Mouse (Mus musculus) intestine, embryonic 14.5 days (tissue): ENCODE results near the gene Man1a2. TPM values are rescaled to one million over a fixed set of nuclear protein-coding genes. Genes with fewer than 3 reads are reported as not detected.

ENCODE experiments used
- ATAC-seq: fragments of 200-750 bp; cut with Nextera tagmentation; replicated peaks from 2 replicates; pipeline ENCODE4 v1.8.0; 2017; ENCODE audit warnings: low read depth, moderate number of reproducible peaks, moderate TSS enrichment, moderate library complexity; ENCODE audit not compliant: low FRiP score, low TSS enrichment
- DNase-seq: peaks from one replicate; pipeline ENCODE4 v3.0.0-alpha.2; 2018; ENCODE audit warnings: low spot score
- H3K27ac ChIP-seq: fragments of 300-500 bp; sonication (generic); 2 replicates; pipeline ENCODE4 v1.5.1; 2014; ENCODE audit warnings: low read depth, mild to moderate bottlenecking, control low read depth
- H3K27me3 ChIP-seq: fragments of 300-500 bp; sonication (generic); replicated peaks from 2 replicates; pipeline ENCODE4 v1.6.1; 2014; ENCODE audit warnings: low read length, control low read depth; ENCODE audit not compliant: control insufficient read depth, insufficient read depth
- H3K36me3 ChIP-seq: fragments of 300-500 bp; sonication (generic); 2 replicates; pipeline ENCODE4 v1.6.1; 2014; ENCODE audit warnings: low read length, control low read depth; ENCODE audit not compliant: control insufficient read depth, insufficient read depth
- H3K4me1 ChIP-seq: fragments of 300-500 bp; sonication (generic); replicated peaks from 2 replicates; pipeline ENCODE4 v1.6.1; 2014; ENCODE audit warnings: low read length, control low read depth, mixed read lengths; ENCODE audit not compliant: control insufficient read depth, insufficient read depth
- H3K4me2 ChIP-seq: fragments of 300-500 bp; sonication (generic); 2 replicates; pipeline ENCODE4 v1.6.1; 2014; ENCODE audit warnings: low read length
- H3K4me3 ChIP-seq: fragments of 300-500 bp; sonication (generic); 2 replicates; pipeline ENCODE4 v1.5.1; 2014; ENCODE audit warnings: low read depth, low read length, control low read depth, mixed read lengths
- H3K9ac ChIP-seq: fragments of 300-500 bp; sonication (generic); 2 replicates; pipeline ENCODE4 v1.6.1; 2014; ENCODE audit warnings: mild to moderate bottlenecking, low read length
- H3K9me3 ChIP-seq: fragments of 300-500 bp; sonication (generic); 2 replicates; pipeline ENCODE4 v1.6.1; 2016; ENCODE audit warnings: low read length, control low read depth; ENCODE audit not compliant: control insufficient read depth
- WGBS: fragments of 180-500 bp; shearing (Covaris S2); extraction: QIAGEN DNeasy Blood & Tissue Kit; methylation state at CpG from one replicate; pipeline ENCODE4 v1.1.7; 2014; 5-methylcytosine and 5-hydroxymethylcytosine counted together
- polyA plus RNA-seq: library from polyadenylated mRNA; unstranded; fragments of >200 nt; fragmentation: Nextera tagmentation; extraction: Ambion mirVana; gene quantifications from 2 replicates; pipeline ENCODE4 v1.2.1, GENCODE M21; 2014

The Man1a2 gene
- polyA plus RNA-seq, 1 experiment from 2014 or later: 97.2 TPM

DNA sequence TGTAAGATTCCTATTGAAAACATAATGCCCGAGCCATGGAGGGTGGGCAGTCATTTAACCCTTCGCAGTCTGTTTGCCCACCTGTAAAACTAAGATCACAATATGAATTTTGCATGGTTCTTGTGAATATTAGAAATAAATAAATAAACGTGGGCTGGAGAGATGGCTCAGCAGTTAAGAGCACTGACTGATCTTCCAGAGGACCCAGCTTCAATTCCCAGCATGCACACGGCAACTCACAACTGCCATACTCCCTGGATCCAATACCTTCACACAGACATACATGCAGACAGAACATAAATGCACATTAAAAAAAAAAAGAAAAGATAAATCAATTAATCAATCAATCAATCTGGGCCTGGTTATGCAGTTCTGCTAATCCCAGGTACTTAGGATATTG, 30.1 kb upstream of the Man1a2 start:
- no peaks in the 10 kb centered on the region for H3K9me3 ChIP-seq
- H3K4me2 ChIP-seq: no peak overlapping the region
- no peak overlapping the region for H3K4me3 ChIP-seq
- H3K9ac ChIP-seq: no peak overlapping the region
- H3K27me3 ChIP-seq: no peaks in the 10 kb centered on the region
- H3K36me3 ChIP-seq: no peaks in the 10 kb centered on the region
- H3K27ac ChIP-seq: no peak overlapping the region
- DNase-seq: no peak
- H3K4me1 ChIP-seq: peaks cover 2% of the 10 kb centered on the region; the same call in 1 of the 2 replicates
- no peak for ATAC-seq
- 68% methylated on average over 4 of the region's 4 CpGs for WGBS

DNA sequence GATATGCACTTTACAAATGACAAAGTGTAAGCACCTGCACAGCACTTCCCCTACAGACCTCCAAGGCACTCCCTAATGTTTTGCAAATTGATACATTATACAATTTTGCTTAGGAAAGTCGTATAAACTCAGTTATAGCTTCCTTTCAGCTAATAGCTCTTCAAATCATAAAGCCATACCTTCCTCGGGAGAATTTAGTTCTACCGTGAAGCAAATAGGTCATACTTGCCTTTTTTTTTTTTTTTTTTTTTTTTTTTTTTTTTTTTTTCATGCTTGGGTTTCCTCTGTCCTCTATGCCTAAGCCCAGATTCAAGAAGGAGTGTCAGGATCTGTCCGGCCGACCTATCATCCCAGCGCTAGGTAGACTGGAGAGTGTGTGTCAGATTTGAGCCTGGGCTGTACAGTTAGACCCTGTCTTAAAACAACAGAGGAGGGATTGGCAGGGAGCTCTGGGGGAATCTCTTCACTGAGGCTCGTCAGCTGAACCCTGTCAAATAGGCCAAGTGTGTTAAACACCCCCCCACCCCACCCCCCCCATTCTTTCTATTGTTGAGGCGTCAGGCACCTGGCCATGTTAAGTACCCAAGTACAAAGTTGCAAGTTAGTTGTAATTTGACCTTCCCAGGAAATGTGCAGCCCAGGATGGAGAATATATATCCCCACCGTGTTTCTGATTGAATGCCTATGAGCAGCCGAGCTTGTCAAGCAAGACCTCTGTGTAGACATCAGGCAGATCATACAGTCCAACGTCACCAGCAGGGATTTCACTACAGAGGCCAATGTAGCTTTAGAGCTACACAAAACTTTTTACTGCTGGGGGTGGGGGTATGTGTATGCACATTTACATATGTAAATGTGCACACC, 28.1 kb upstream of the Man1a2 start:
- no peak overlapping the region for H3K4me3 ChIP-seq
- H3K36me3 ChIP-seq: no peaks in the 10 kb centered on the region
- no peak overlapping the region for H3K4me2 ChIP-seq
- no peak overlapping the region for H3K27ac ChIP-seq
- no peak overlapping the region for H3K9ac ChIP-seq
- no peaks in the 10 kb centered on the region for H3K27me3 ChIP-seq
- H3K9me3 ChIP-seq: no peaks in the 10 kb centered on the region
- WGBS: 68% methylated on average over 11 of the region's 11 CpGs
- peaks cover 2% of the 10 kb centered on the region; the same call in 1 of the 2 replicates for H3K4me1 ChIP-seq
- DNase-seq (no peak), ATAC-seq (no peak)

DNA sequence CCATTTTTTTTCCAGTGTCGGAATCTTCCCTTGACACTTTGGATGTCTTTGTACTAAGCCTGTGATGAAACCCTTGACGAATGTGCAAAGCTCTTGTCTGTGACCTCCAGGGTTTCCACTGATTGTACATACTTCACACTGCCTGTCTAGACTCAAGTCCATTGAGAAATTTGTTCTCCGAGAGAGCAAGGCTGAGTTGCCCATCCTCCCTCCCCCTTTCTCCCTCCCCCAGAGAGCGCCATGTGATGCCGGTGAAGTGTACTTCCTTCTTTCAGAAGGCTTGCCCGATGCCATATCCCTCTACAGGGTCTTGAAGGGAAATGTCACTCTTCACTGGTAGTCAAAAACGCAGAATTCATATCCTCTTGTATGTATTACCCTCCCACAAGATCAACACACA, 26.8 kb upstream of the Man1a2 start:
- 70% methylated on average over 7 of the region's 7 CpGs for WGBS

DNA sequence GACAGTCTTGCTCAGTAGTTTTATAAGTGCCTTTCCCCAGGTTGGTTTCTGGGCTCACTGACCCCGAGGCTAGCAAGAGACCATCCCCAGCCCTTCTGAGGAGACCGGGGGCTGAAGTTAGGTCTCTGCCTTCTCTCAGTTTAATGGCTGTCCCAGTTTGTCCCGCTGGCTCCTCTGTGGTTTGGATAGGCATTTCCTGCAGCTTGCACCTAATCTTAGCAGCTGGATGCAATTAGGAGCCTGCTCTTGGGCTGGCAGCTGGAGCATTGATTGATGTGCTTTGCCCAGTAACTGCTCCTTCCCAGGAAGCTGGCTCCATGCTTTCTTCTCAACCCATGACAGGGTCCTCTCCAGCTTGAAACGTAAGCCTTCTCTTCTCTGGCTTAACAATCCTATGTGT, 26.2 kb upstream of the Man1a2 start:
- no peaks in the 10 kb centered on the region for H3K9me3 ChIP-seq
- no peak overlapping the region for H3K27ac ChIP-seq
- WGBS: 23% methylated on average over 4 of the region's 4 CpGs
- ATAC-seq: no peak
- H3K27me3 ChIP-seq: no peaks in the 10 kb centered on the region
- H3K9ac ChIP-seq: no peak overlapping the region
- H3K4me3 ChIP-seq: no peak overlapping the region
- peak; percentile 45 for DNase-seq
- no peak overlapping the region for H3K4me2 ChIP-seq
- no peaks in the 10 kb centered on the region for H3K36me3 ChIP-seq
- H3K4me1 ChIP-seq: peaks cover 7% of the 10 kb centered on the region; the same call in 1 of the 2 replicates

More for the DNA sequence above, 26.8 kb upstream of the Man1a2 start:
- ATAC-seq (no peak), DNase-seq (peak; percentile 29)
- Histone ChIP-seq H3K27ac (no peak overlapping the region), H3K9ac (no peak overlapping the region), H3K4me2 (no peak overlapping the region), H3K4me1 (peaks cover 4% of the 10 kb centered on the region; the same call in 1 of the 2 replicates), H3K9me3 (no peaks in the 10 kb centered on the region), H3K27me3 (no peaks in the 10 kb centered on the region), H3K36me3 (no peaks in the 10 kb centered on the region), H3K4me3 (no peak overlapping the region)

DNA sequence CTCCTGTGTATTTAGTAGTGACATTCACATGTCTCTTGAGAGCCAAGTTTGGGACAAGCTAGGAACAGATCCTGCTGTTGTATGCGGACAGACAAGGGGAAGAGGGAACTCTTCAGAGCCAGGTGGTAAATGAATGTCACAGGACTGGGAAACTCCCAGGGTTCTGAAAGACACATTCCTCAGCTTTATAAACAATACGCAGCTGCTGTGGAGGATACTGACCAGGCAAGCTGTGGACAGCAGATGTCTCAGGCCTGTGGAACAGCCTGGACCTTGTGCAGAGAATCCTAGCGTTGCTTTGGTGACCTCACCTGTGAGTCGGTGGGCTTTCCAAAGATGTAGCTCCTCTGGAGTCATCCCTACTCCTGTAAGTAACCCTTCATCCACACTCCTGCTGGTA, 21.8 kb upstream of the Man1a2 start:
- ATAC-seq (0 out of 2 replicates have a peak, but pooled peaks have one; percentile 34), DNase-seq (no peak)
- 39% methylated on average over 4 of the region's 4 CpGs for WGBS
- H3K36me3 ChIP-seq: no peaks in the 10 kb centered on the region
- no peak overlapping the region for H3K9ac ChIP-seq
- no peak overlapping the region for H3K4me3 ChIP-seq
- H3K27ac ChIP-seq: no peak overlapping the region
- H3K4me2 ChIP-seq: no peak overlapping the region
- H3K4me1 ChIP-seq: peaks cover 20% of the 10 kb centered on the region
- H3K27me3 ChIP-seq: no peaks in the 10 kb centered on the region
- H3K9me3 ChIP-seq: no peaks in the 10 kb centered on the region

DNA sequence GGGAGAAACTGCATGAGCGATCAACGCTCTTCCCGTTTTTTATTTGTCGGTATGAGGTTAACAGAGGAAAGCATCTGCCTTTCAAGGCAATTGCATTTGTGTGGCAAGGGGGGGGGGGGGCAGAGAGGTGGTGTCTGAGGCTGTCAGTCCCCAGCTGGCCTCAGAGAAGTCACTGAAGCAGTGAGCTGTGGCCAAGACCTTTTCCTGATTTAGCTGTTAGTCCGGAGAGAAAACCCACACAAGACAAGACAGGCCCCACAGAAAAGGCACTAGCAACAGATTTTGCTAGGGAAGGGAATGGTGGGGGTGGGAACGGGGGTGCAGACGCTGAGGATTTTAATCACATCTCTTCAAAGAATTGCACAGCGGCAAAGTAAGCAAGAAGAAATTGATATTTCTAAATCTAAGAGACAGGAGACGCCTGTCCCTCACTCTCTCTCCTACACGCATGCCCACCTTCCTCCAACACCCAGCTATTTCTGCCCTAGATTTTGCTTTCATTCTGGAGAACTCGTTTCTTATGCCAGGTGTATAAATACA, 19.9 kb upstream of the Man1a2 start:
- H3K27ac ChIP-seq: no peak overlapping the region
- H3K36me3 ChIP-seq: no peaks in the 10 kb centered on the region
- H3K4me2 ChIP-seq: no peak overlapping the region
- 70% methylated on average over 11 of the region's 11 CpGs for WGBS
- peaks cover 18% of the 10 kb centered on the region for H3K4me1 ChIP-seq
- DNase-seq (no peak), ATAC-seq (no peak)
- no peaks in the 10 kb centered on the region for H3K27me3 ChIP-seq
- H3K9ac ChIP-seq: no peak overlapping the region
- H3K4me3 ChIP-seq: no peak overlapping the region
- no peaks in the 10 kb centered on the region for H3K9me3 ChIP-seq

GRCm38 (mm10) chr3:100703847-100704644, 18.7 kb upstream of the Man1a2 start:
- Histone ChIP-seq H3K4me3 (no peak overlapping the region), H3K9ac (no peak overlapping the region), H3K27me3 (no peaks in the 10 kb centered on the region), H3K27ac (peak overlapping the region; percentile 22), H3K36me3 (no peaks in the 10 kb centered on the region), H3K4me1 (peaks cover 18% of the 10 kb centered on the region), H3K9me3 (no peaks in the 10 kb centered on the region), H3K4me2 (no peak overlapping the region)
- peak; percentile 48 for DNase-seq
- 67% methylated on average over 22 of the region's 22 CpGs for WGBS
- ATAC-seq: 0 out of 2 replicates have a peak, but pooled peaks have one; percentile 22
